Mouse (Mus musculus) lung, adult 10 weeks (tissue): ENCODE measurements around the gene Gm27179. TPM values are rescaled to one million over a fixed set of nuclear protein-coding genes. Genes with fewer than 3 reads are reported as not detected.

Source experiments
- polyA plus RNA-seq: library from polyadenylated mRNA; stranded (reverse); fragments of 350-450 nt; fragmentation: Illumina TruSeq; extraction: RNeasy Lipid Tissue Mini Kit (QIAGEN cat#74804); gene quantifications from one replicate; pipeline ENCODE4 v1.2.3, GENCODE M21; 2014; ENCODE audit warnings: low read depth, low replicate concordance; ENCODE audit not compliant: insufficient read depth

Gene Gm27179
- 0.17 TPM for polyA plus RNA-seq

GRCm38 (mm10) chr14:69512449-69512848 lies at the start of gene Gm27179:
TSS of gene Gm27179 (minus strand) at chr14:69512549.

DNA sequence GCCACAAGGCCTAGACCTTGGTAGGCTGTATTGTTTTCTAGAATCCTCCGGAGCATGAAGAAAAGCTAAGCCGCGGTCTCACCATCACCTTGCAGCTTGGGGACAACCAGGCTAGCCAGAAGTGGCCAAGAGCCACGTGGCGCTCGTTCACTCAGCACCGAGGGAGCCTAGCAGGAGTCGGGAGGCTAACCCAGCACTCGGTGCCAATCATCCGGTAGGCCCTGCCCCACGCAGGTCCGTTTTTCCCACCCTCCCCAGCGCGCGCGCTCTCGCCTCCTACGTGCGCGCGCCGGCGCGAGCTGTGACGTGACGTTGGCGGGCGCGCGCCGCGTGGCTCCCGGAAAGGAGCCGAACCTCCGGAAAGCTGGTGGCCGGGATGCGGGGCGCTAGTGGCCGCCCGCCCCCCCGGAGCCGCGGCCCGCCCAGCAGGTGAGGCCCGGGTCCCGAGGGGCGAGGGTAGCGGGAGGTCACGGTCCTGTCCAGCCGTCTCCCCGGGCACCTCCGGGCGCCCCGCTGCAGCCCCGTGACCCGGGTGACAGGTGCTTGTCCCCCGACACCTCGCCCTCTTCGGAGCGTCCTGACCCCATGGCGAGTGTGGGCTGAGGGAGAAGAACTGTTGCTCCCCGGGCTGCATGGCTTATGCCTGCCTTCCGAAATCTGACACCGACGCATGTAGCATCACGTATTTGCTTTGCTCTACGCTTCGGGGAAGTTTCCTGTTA lies 42.9 kb upstream of the Gm27179 start, which contains the start of gene Entpd4b:
TSS of gene Entpd4b (plus strand) at position 315 of the 722 bp plus-strand sequence.

DNA sequence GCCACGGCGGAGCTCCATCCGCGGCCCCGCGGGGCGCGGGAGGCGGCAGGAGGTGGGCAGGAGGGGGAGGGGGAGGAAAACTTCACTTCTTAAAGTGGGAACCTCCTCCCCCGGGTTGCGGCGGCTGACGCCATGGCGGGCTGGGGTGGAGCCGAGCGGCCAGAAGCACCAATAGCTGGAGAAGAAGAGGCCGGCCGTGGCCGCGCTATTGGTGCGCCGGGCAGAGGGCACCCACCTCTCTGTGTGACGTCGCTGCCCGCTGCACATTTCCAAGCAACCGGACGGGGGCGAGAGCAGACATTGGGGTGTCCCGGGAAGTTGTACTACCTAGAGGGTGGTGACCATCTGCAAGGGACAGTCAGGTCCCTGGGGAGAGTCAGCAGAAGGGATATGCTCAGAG lies 9.2 kb downstream of the Gm27179 start, which contains the start of gene Gm16867:
TSS of gene Gm16867 (minus strand) at position 189 of the 400 bp plus-strand sequence.

Other genes with a start within 250 kb of the Gm27179 start
- not detected for gene Synb, start 218.2 kb downstream of the Gm27179 start, polyA plus RNA-seq
- 1.5 TPM for gene Gm16867, start 9.2 kb downstream of the Gm27179 start, polyA plus RNA-seq
- gene Entpd4b, start 42.9 kb upstream of the Gm27179 start, polyA plus RNA-seq = 15.7 TPM